Mouse (Mus musculus) liver, embryonic 14.5 days (tissue): ENCODE results near the gene Ankrd37. TPM values are rescaled to one million over a fixed set of nuclear protein-coding genes. Genes with fewer than 3 reads are reported as not detected.

Experiments
- ATAC-seq: fragments of 200-750 bp; cut with Nextera tagmentation; 2 replicates; pipeline ENCODE4 v1.8.0; 2017; ENCODE audit warnings: moderate number of reproducible peaks, mild to moderate bottlenecking, moderate library complexity; ENCODE audit not compliant: insufficient read depth
- DNase-seq, 3 experiments: peaks; one replicate each; pipeline ENCODE4 v3.0.0-alpha.2; 2012 to 2013; ENCODE audit warnings: low read depth in 3 of 3, low spot score in 3 of 3
- H3K27ac ChIP-seq: fragments of 300-500 bp; sonication (generic); 2 replicates; pipeline ENCODE4 v1.5.1; 2014; ENCODE audit warnings: moderate library complexity, mild to moderate bottlenecking, control low read depth, inconsistent platforms
- H3K27me3 ChIP-seq: fragments of 300-500 bp; sonication (generic); 2 replicates; pipeline ENCODE4 v1.6.1; 2014; ENCODE audit warnings: mild to moderate bottlenecking, low read length, moderate library complexity; ENCODE audit not compliant: control insufficient read depth, insufficient read depth
- H3K36me3 ChIP-seq: fragments of 300-500 bp; sonication (generic); replicated peaks from 2 replicates; pipeline ENCODE4 v1.6.1; 2014; ENCODE audit warnings: low read depth; ENCODE audit not compliant: control insufficient read depth, insufficient read depth
- H3K4me1 ChIP-seq, 2 experiments: fragments of 200-500 bp in 1 of 2; fragments of 300-500 bp in 1 of 2; sonication (generic) in 1 of 2; replicated peaks; 2 replicates each; pipeline ENCODE4 v1.6.1; 2012 to 2014; ENCODE audit warnings: antibody characterized with exemption in 1 of 2, inconsistent platforms in 1 of 2, low read length in 1 of 2; ENCODE audit not compliant: control insufficient read depth in 2 of 2, insufficient read depth in 2 of 2
- H3K4me2 ChIP-seq: fragments of 300-500 bp; sonication (generic); 2 replicates; pipeline ENCODE4 v1.6.1; 2014; ENCODE audit warnings: low read depth, mild to moderate bottlenecking, control low read depth, moderate library complexity
- H3K4me3 ChIP-seq, 2 experiments: fragments of 200-500 bp in 1 of 2; fragments of 300-500 bp in 1 of 2; sonication (generic) in 1 of 2; 2 replicates each; pipeline ENCODE4 v1.5.1; 2012 to 2014; ENCODE audit warnings: low read depth in 2 of 2, low read length in 2 of 2, mild to moderate bottlenecking in 2 of 2, control low read depth in 1 of 2, inconsistent platforms in 1 of 2, moderate library complexity in 1 of 2; ENCODE audit not compliant: insufficient read depth in 1 of 2
- H3K9ac ChIP-seq: fragments of 300-500 bp; sonication (generic); replicated peaks from 2 replicates; pipeline ENCODE4 v1.6.1; 2014; ENCODE audit warnings: mild to moderate bottlenecking, control low read depth, moderate library complexity
- H3K9me3 ChIP-seq: fragments of 300-500 bp; sonication (generic); 2 replicates; pipeline ENCODE4 v1.6.1; 2016; ENCODE audit warnings: low read length, mixed read lengths; ENCODE audit not compliant: control insufficient read depth
- CTCF ChIP-seq: IDR thresholded peaks from 2 replicates; pipeline ENCODE4 v1.5.1; 2016; ENCODE audit warnings: antibody characterized with exemption, low read depth, control low read depth
- EP300 ChIP-seq: IDR thresholded peaks from 2 replicates; pipeline ENCODE4 v1.6.1; 2016; ENCODE audit warnings: antibody characterized with exemption, low read depth
- WGBS: fragments of 180-500 bp; shearing (Covaris S2); extraction: QIAGEN DNeasy Blood & Tissue Kit; methylation state at CpG from one replicate; pipeline ENCODE4 v1.1.7; 2014; ENCODE audit not compliant: insufficient replicate concordance; 5-methylcytosine and 5-hydroxymethylcytosine counted together
- polyA plus RNA-seq, 2 experiments: library from polyadenylated mRNA; depleted of rRNA in 1 of 2; stranded (reverse) in 1 of 2; unstranded in 1 of 2; fragments of >200 nt; fragmentation: Nextera tagmentation in 1 of 2; extraction: Ambion mirVana in 1 of 2; gene quantifications; 2 replicates each; pipeline versions ENCODE4 v1.2.1 to v1.2.3; 2012 to 2014

Gene Ankrd37
- polyA plus RNA-seq, 2 experiments: 2.0 to 3.1 TPM

GRCm38 (mm10) chr8:45990631-45991310, 14.7 kb downstream of the Ankrd37 start:
- ATAC-seq (no peak), DNase-seq (no peak)
- no peak overlapping the region for H3K4me2 ChIP-seq
- H3K27me3 ChIP-seq: no peaks in the 10 kb centered on the region
- H3K9me3 ChIP-seq: no peaks in the 10 kb centered on the region
- H3K4me1 ChIP-seq: peaks cover 0 to 2% of the 10 kb centered on the region in 2 experiments; a peak in 1 of 4 replicates
- no peak overlapping the region for H3K4me3 ChIP-seq
- WGBS: 63% methylated on average over 4 of the region's 4 CpGs
- TF ChIP-seq CTCF (no peak), EP300 (no peak)
- no peak overlapping the region for H3K27ac ChIP-seq
- H3K36me3 ChIP-seq: peaks cover 18% of the 10 kb centered on the region
- H3K9ac ChIP-seq: no peak overlapping the region; the same call in 1 of the 2 replicates

- H3K36me3 ChIP-seq: peaks cover 20% of the 10 kb centered on the region
- H3K4me3 ChIP-seq: no peak overlapping the region
- DNase-seq (no peak), ATAC-seq (peak; percentile 63; the same call in 1 of the 2 replicates)
- no peaks in the 10 kb centered on the region for H3K9me3 ChIP-seq
- H3K9ac ChIP-seq: no peak overlapping the region
- no peak overlapping the region for H3K27ac ChIP-seq
- H3K27me3 ChIP-seq: no peaks in the 10 kb centered on the region
- 28% methylated on average over 2 of the region's 2 CpGs for WGBS
- H3K4me2 ChIP-seq: no peak overlapping the region
- TF ChIP-seq CTCF (no peak), EP300 (no peak)
- H3K4me1 ChIP-seq: peaks cover 0 to 2% of the 10 kb centered on the region in 2 experiments; a peak in 1 of 4 replicates
Observed at GRCm38 (mm10) chr8:45988189-45988588, 17.3 kb downstream of the Ankrd37 start.

- ATAC-seq (no peak), DNase-seq (no peak)
- H3K36me3 ChIP-seq: peaks cover 20% of the 10 kb centered on the region
- H3K4me1 ChIP-seq: peaks cover 0 to 2% of the 10 kb centered on the region in 2 experiments; a peak in 1 of 4 replicates
- no peak overlapping the region for H3K9ac ChIP-seq
- no peak overlapping the region for H3K27ac ChIP-seq
- H3K4me3 ChIP-seq: no peak overlapping the region
- TF ChIP-seq CTCF (no peak), EP300 (no peak)
- H3K27me3 ChIP-seq: no peaks in the 10 kb centered on the region
- H3K4me2 ChIP-seq: no peak overlapping the region
- WGBS: 65% methylated on average over 3 of the region's 3 CpGs
- no peaks in the 10 kb centered on the region for H3K9me3 ChIP-seq
Observed at GRCm38 (mm10) chr8:45986665-45987064, 18.8 kb downstream of the Ankrd37 start.

GRCm38 (mm10) chr8:45975837-45976468, 29.6 kb downstream of the Ankrd37 start:
- peak overlapping the region; percentile 87 to 96 for H3K4me3 ChIP-seq
- TF ChIP-seq EP300 (no peak), CTCF (no peak)
- 33% methylated on average over 11 of the region's 11 CpGs for WGBS
- DNase-seq (no peak), ATAC-seq (peak; percentile 41; the same call in 1 of the 2 replicates)
- peaks cover 3% of the 10 kb centered on the region for H3K36me3 ChIP-seq
- peak overlapping the region; percentile 93 for H3K4me2 ChIP-seq
- H3K27ac ChIP-seq: peak overlapping the region; percentile 27
- H3K9ac ChIP-seq: peak overlapping the region; percentile 82
- no peaks in the 10 kb centered on the region for H3K27me3 ChIP-seq
- no peaks in the 10 kb centered on the region for H3K9me3 ChIP-seq
- H3K4me1 ChIP-seq: peaks cover 4 to 7% of the 10 kb centered on the region in 2 experiments
